Comparison of ENCODE assay signal across 8 mouse cellular contexts in the genomic region with DNA sequence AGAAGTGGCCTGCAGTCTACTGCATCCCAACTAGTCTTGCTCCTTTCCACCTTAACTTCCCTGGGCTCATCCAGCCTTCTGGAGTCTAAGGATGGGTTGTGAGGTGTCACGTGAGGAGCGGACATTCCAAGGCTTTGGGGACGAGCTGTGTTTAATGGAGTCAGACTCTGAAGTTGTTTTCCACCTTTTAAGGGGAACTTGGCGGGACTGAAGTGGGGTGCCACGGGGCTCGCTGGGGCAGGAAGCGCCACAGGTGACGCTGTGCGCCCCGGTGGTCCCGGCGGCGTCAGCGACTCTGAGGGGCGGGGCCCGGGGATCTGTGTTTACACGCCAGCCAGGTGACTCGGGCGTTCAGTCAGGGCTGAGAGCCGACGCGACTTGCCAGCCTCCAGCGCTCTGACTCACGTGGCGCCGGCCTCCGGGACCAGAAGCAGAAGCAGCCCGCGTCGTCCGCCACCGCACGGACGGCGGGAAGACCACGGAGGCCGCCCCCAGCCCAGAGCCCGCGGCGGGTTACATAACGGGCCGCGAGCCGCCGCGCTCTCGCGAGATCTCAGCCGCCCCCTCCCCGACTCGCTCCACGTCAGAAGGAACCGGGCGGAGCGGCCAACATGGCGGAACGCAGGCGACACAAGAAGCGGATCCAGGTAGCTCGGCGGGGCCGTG. TPM values are rescaled to one million over a fixed set of nuclear protein-coding genes. Genes with fewer than 3 reads are reported as not detected.
DNase-seq lines count a peak whose midpoint lies in the region; ATAC-seq and TF ChIP-seq lines count a peak whose summit lies in the region.

A gene (plus strand): TSS at position 139 of the 666 bp plus-strand sequence.

- TF ChIP-seq CTCF in layer of hippocampus, adult 2 months (conservative IDR thresholded peaks at IDR 0.05) = no peak
- peak; percentile 10; the same call in 1 of the 2 replicates for TF ChIP-seq CTCF in lung, embryonic 14.5 days (IDR thresholded peaks at IDR 0.05; ENCODE audit: low read depth)
- TF ChIP-seq CTCF in olfactory bulb, adult 2 months (IDR thresholded peaks at IDR 0.05; ENCODE audit: insufficient read depth, low read depth, low read length) = no peak
- TF ChIP-seq CTCF in thymus, adult 2 months (IDR thresholded peaks at IDR 0.05; ENCODE audit: borderline replicate concordance, control insufficient read depth, extremely low read depth, insufficient read depth, low read length, poor library complexity) = no peak

- ATAC-seq in forebrain, embryonic 16.5 days = peak; percentile 99
- ATAC-seq in lung, embryonic 14.5 days (ENCODE audit: insufficient read depth) = peak; percentile 98

- in situ Hi-C loops in ES-E14 (cut with MboI; ENCODE audit: low sequenced_read_pairs in 2 of 2, unreplicated experiment in 2 of 2) = no loop called here

- TF ChIP-seq POLR2A in olfactory bulb, adult 2 months (IDR thresholded peaks at IDR 0.05; ENCODE audit: insufficient read depth, low read depth, low read length) = peak; percentile 98
- TF ChIP-seq POLR2A in thymus, adult 2 months (IDR thresholded peaks at IDR 0.05; ENCODE audit: control insufficient read depth, extremely low read depth, insufficient read depth, low read length, poor library complexity) = peak; percentile 89

- H3K27ac ChIP-seq in ES-E14 (ENCODE audit: insufficient read depth, low read depth, low read length, poor library complexity, severe bottlenecking) = peak within 1 kb of the TSS; percentile 94
- H3K27ac ChIP-seq in forebrain, embryonic 16.5 days (ENCODE audit: low read length) = peak within 1 kb of the TSS; percentile 88
- peak within 1 kb of the TSS; percentile 100 for H3K27ac ChIP-seq in layer of hippocampus, adult 2 months
- peak within 1 kb of the TSS; percentile 95 for H3K27ac ChIP-seq in lung, embryonic 14.5 days (ENCODE audit: low read depth)
- H3K27ac ChIP-seq in olfactory bulb, adult 2 months (ENCODE audit: insufficient read depth, low read depth, low read length) = peak within 1 kb of the TSS; percentile 97
- H3K27ac ChIP-seq in thymus, adult 2 months (ENCODE audit: control insufficient read depth, insufficient read depth, low read length) = peak within 1 kb of the TSS; percentile 62

- DNase-seq in ES-E14 (ENCODE audit: low read depth, low spot score) = peak; percentile 80
- peak; percentile 92 for DNase-seq in cerebellum, adult 11-12 months
- peak; percentile 95 to 98 for DNase-seq in heart, postnatal 36 days
- peak; percentile 92 to 96 for DNase-seq in layer of hippocampus, adult 2 months (ENCODE audit: low spot score in 2 of 2)
- DNase-seq in lung, embryonic 14.5 days = peak; percentile 96
- peak; percentile 93 for DNase-seq in thymus, adult 2 months

- under 1% methylated on average over 53 of the region's 62 CpGs for WGBS in forebrain, embryonic 16.5 days
- under 1% methylated on average over 62 of the region's 62 CpGs for WGBS in lung, embryonic 14.5 days
- WGBS in olfactory bulb, adult 2 months = under 1% methylated on average over 62 of the region's 62 CpGs
- under 1% methylated on average over 62 of the region's 62 CpGs for WGBS in thymus, adult 2 months

- peak within 1 kb of the TSS; percentile 85 to 96 for H3K4me3 ChIP-seq in ES-E14 (ENCODE audit: insufficient read depth in 1 of 2, low read depth in 1 of 2, low read length in 2 of 2, poor library complexity in 1 of 2, severe bottlenecking in 1 of 2)
- peak within 1 kb of the TSS; percentile 95 for H3K4me3 ChIP-seq in forebrain, embryonic 16.5 days (replicated peaks; ENCODE audit: low read length)
- H3K4me3 ChIP-seq in layer of hippocampus, adult 2 months = peak within 1 kb of the TSS; percentile 77
- H3K4me3 ChIP-seq in lung, embryonic 14.5 days (ENCODE audit: low read depth, low read length) = peak within 1 kb of the TSS; percentile 98
- H3K4me3 ChIP-seq in olfactory bulb, adult 2 months (ENCODE audit: insufficient read depth, low read depth, low read length) = peak within 1 kb of the TSS; percentile 94
- H3K4me3 ChIP-seq in thymus, adult 2 months (ENCODE audit: control insufficient read depth, insufficient read depth, low read length) = peak within 1 kb of the TSS; percentile 94

- no peaks in the 10 kb centered on the region for H3K27me3 ChIP-seq in forebrain, embryonic 16.5 days (replicated peaks; ENCODE audit: control insufficient read depth, insufficient read depth, low read length)
- H3K27me3 ChIP-seq in lung, embryonic 14.5 days (ENCODE audit: insufficient read depth, low read length) = no peaks in the 10 kb centered on the region
- no peaks in the 10 kb centered on the region for H3K27me3 ChIP-seq in thymus, adult 2 months (ENCODE audit: control insufficient read depth, insufficient read depth, low read length)

- peak within 1 kb of the TSS; percentile 98 for H3K9ac ChIP-seq in ES-E14 (ENCODE audit: insufficient read depth, low read depth, low read length, poor library complexity, severe bottlenecking)
- peak within 1 kb of the TSS; percentile 99 for H3K9ac ChIP-seq in forebrain, embryonic 16.5 days (replicated peaks; ENCODE audit: low read depth, low read length)
- peak within 1 kb of the TSS; percentile 98 for H3K9ac ChIP-seq in lung, embryonic 14.5 days

- H3K9me3 ChIP-seq in ES-E14 (ENCODE audit: control insufficient read depth, insufficient read depth, low read depth, low read length) = no peaks in the 10 kb centered on the region
- no peaks in the 10 kb centered on the region for H3K9me3 ChIP-seq in forebrain, embryonic 16.5 days (ENCODE audit: control insufficient read depth, low read length)
- H3K9me3 ChIP-seq in lung, embryonic 14.5 days (ENCODE audit: low read depth, low read length) = no peaks in the 10 kb centered on the region

- intact Hi-C loops in heart, postnatal 36 days (cut with DNase I) = loop anchor here (2.0 to 5.0 kb wide), 3 partner anchors 174 to 304 kb away; a partner anchor contains a TSS

- H3K36me3 ChIP-seq in ES-E14 (ENCODE audit: control insufficient read depth, insufficient read depth, low read length, poor library complexity, severe bottlenecking) = no peaks in the 10 kb centered on the region
- no peaks in the 10 kb centered on the region for H3K36me3 ChIP-seq in forebrain, embryonic 16.5 days (ENCODE audit: control insufficient read depth, insufficient read depth)
- no peaks in the 10 kb centered on the region for H3K36me3 ChIP-seq in lung, embryonic 14.5 days (ENCODE audit: insufficient read depth)
- H3K36me3 ChIP-seq in thymus, adult 2 months (ENCODE audit: control insufficient read depth, insufficient read depth, low read length) = no peaks in the 10 kb centered on the region

- peaks cover 0 to 9% of the 10 kb centered on the region in 2 experiments; a peak in 1 of 4 replicates for H3K4me1 ChIP-seq in ES-E14 (ENCODE audit: control insufficient read depth in 2 of 2, insufficient read depth in 2 of 2, low read length in 2 of 2, poor library complexity in 1 of 2)
- peaks cover 6% of the 10 kb centered on the region for H3K4me1 ChIP-seq in forebrain, embryonic 16.5 days (replicated peaks; ENCODE audit: control insufficient read depth, insufficient read depth, low read length)
- no peaks in the 10 kb centered on the region for H3K4me1 ChIP-seq in lung, embryonic 14.5 days (ENCODE audit: insufficient read depth)
- no peaks in the 10 kb centered on the region for H3K4me1 ChIP-seq in olfactory bulb, adult 2 months (ENCODE audit: control insufficient read depth, insufficient read depth, low read length)
- H3K4me1 ChIP-seq in thymus, adult 2 months (replicated peaks; ENCODE audit: control insufficient read depth, insufficient read depth, low read length) = peaks cover 3% of the 10 kb centered on the region; the same call in 1 of the 2 replicates

- H3K4me2 ChIP-seq in forebrain, embryonic 16.5 days (ENCODE audit: low read length) = peak within 1 kb of the TSS; percentile 91
- H3K4me2 ChIP-seq in lung, embryonic 14.5 days = peak within 1 kb of the TSS; percentile 67

TF ChIP-seq in ES-E14, 5 proteins besides CTCF, POLR2A, EP300 and RAD21:
- no peak for TF ChIP-seq MAFK (IDR thresholded peaks at IDR 0.05; ENCODE audit: insufficient read depth, low read depth, low read length)
- 0 out of 2 replicates have a peak, but pooled peaks have one; percentile 62 for TF ChIP-seq HCFC1 (IDR thresholded peaks at IDR 0.05; ENCODE audit: borderline replicate concordance, insufficient read depth, low read length)
- TF ChIP-seq ZNF384 (IDR thresholded peaks at IDR 0.05; ENCODE audit: low read depth, low read length) = no peak
- peak; percentile 96 for TF ChIP-seq CHD2 (IDR thresholded peaks at IDR 0.05; ENCODE audit: low read depth, low read length)
- no peak for TF ChIP-seq ZC3H11A (IDR thresholded peaks at IDR 0.05; ENCODE audit: borderline replicate concordance, low read depth, low read length)

RNA-seq across cellular contexts. Expression of the gene that starts here (rescaled TPM):
- 69.2 and 75.7 TPM in 2 replicates for total RNA-seq in ES-E14 (2012; rRNA removed)
- 65.3 and 73.4 TPM in 2 replicates for polyA plus RNA-seq in forebrain, embryonic 16.5 days (2015; fragmentation: Nextera tagmentation; extraction: Ambion mirVana)
- total RNA-seq in heart, postnatal 36 days (2021) = 10 to 100 TPM; 41.4 to 43.2 TPM
- total RNA-seq in layer of hippocampus, adult 2 months (2021) = 10 to 100 TPM; 90.1 to 96.4 TPM
- polyA plus RNA-seq in lung, embryonic 14.5 days (2014; fragmentation: Nextera tagmentation; extraction: Ambion mirVana) = 76.4 and 94.7 TPM in 2 replicates
- polyA plus RNA-seq in olfactory bulb, adult 2 months (2012; ENCODE audit: insufficient read depth, insufficient read length, low replicate concordance, missing spikeins) = not detected in 2 replicates
- 12.7 and 12.9 TPM in 2 replicates for polyA plus RNA-seq in thymus, adult 2 months (2012; rRNA removed)

Comparison
In these comparisons a context has a peak if more than half of its experiments do, and no peak if none do; other contexts are left out.
1. Peak in every context shown above with its lines: DNase-seq, ATAC-seq, H3K4me3 ChIP-seq and H3K27ac ChIP-seq.